Mouse (Mus musculus): ENCODE measurements around the gene Gm45618. TPM values are rescaled to one million over a fixed set of nuclear protein-coding genes. Genes with fewer than 3 reads are reported as not detected.
"Not testable (repeated sequence)": the region's sequence is repeated elsewhere in the genome, so short reads cannot be mapped to it uniquely, and the experiment has no call there.

Gm45618 gene
- total RNA-seq (2015) (not detected in 2 replicates), total RNA-seq (2017) (not detected in 2 replicates)

- ATAC-seq (ENCODE audit: poor library complexity, severe bottlenecking): not testable (repeated sequence)
Measured at GRCm38 (mm10) chr7:142120629-142121028, at the start of gene Gm45618. Gm45618 (minus strand) TSS chr7:142120729.

GRCm38 (mm10) chr7:142169836-142170235 is 49.3 kb upstream of the Gm45618 start:
- ATAC-seq (ENCODE audit: poor library complexity, severe bottlenecking): peak; percentile 60; the same call in 1 of the 2 replicates

- ATAC-seq (ENCODE audit: poor library complexity, severe bottlenecking): not testable (repeated sequence)
Measured at GRCm38 (mm10) chr7:142165639-142166038, 45.1 kb upstream of the Gm45618 start, which contains the start of gene Gm4553. Gm4553 (minus strand) TSS chr7:142165739.

GRCm38 (mm10) chr7:142159366-142159765 is 38.8 kb upstream of the Gm45618 start:
- ATAC-seq (ENCODE audit: poor library complexity, severe bottlenecking): no peak

- not testable (repeated sequence) for ATAC-seq (ENCODE audit: poor library complexity, severe bottlenecking)
Measured at GRCm38 (mm10) chr7:142157013-142157412, 36.5 kb upstream of the Gm45618 start, which contains the start of gene Gm29735. Gm29735 (minus strand) TSS chr7:142157113.

GRCm38 (mm10) chr7:142155308-142155707 is 34.8 kb upstream of the Gm45618 start:
- no peak for ATAC-seq (ENCODE audit: poor library complexity, severe bottlenecking)

GRCm38 (mm10) chr7:142152191-142152590 is 31.7 kb upstream of the Gm45618 start:
- ATAC-seq (ENCODE audit: poor library complexity, severe bottlenecking): no peak

GRCm38 (mm10) chr7:142148633-142149032 is 28.1 kb upstream of the Gm45618 start:
- ATAC-seq (ENCODE audit: poor library complexity, severe bottlenecking): no peak

GRCm38 (mm10) chr7:142146033-142146432 is 25.5 kb upstream of the Gm45618 start:
- peak; percentile 40; the same call in 1 of the 2 replicates for ATAC-seq (ENCODE audit: poor library complexity, severe bottlenecking)

- ATAC-seq (ENCODE audit: poor library complexity, severe bottlenecking): no peak
Measured at GRCm38 (mm10) chr7:142145413-142145940, 24.9 kb upstream of the Gm45618 start.

GRCm38 (mm10) chr7:142144507-142144906 is 24.0 kb upstream of the Gm45618 start, which contains the start of gene Gm45337:
Gm45337 (minus strand) TSS chr7:142144607.
- no peak for ATAC-seq (ENCODE audit: poor library complexity, severe bottlenecking)

GRCm38 (mm10) chr7:142143506-142144010 is 23.0 kb upstream of the Gm45618 start:
- ATAC-seq (ENCODE audit: poor library complexity, severe bottlenecking): not testable (repeated sequence)

GRCm38 (mm10) chr7:142140696-142141095 is 20.2 kb upstream of the Gm45618 start:
- ATAC-seq (ENCODE audit: poor library complexity, severe bottlenecking): no peak

- ATAC-seq (ENCODE audit: poor library complexity, severe bottlenecking): not testable (repeated sequence)
Measured at GRCm38 (mm10) chr7:142135934-142136333, 15.4 kb upstream of the Gm45618 start, which contains the start of gene Gm39115. Gm39115 (minus strand) TSS chr7:142136034.

- ATAC-seq (ENCODE audit: poor library complexity, severe bottlenecking): no peak
Measured at GRCm38 (mm10) chr7:142134206-142134995, 13.9 kb upstream of the Gm45618 start.

- ATAC-seq (ENCODE audit: poor library complexity, severe bottlenecking): no peak
Measured at GRCm38 (mm10) chr7:142128843-142129242, 8.3 kb upstream of the Gm45618 start.

- ATAC-seq (ENCODE audit: poor library complexity, severe bottlenecking): no peak
Measured at GRCm38 (mm10) chr7:142119632-142120031, 897 bp downstream of the Gm45618 start.

- no peak for ATAC-seq (ENCODE audit: poor library complexity, severe bottlenecking)
Measured at GRCm38 (mm10) chr7:142104747-142105146, 15.8 kb downstream of the Gm45618 start.

GRCm38 (mm10) chr7:142097776-142098175 is 22.8 kb downstream of the Gm45618 start:
- peak; percentile 89 for ATAC-seq (ENCODE audit: poor library complexity, severe bottlenecking)

- ATAC-seq (ENCODE audit: poor library complexity, severe bottlenecking): no peak
Measured at GRCm38 (mm10) chr7:142096701-142097100, 23.8 kb downstream of the Gm45618 start.

GRCm38 (mm10) chr7:142095183-142095931 is 25.2 kb downstream of the Gm45618 start, which contains the start of gene Dusp8:
Dusp8 (minus strand) TSS chr7:142095843.
- peak; percentile 65 for ATAC-seq (ENCODE audit: poor library complexity, severe bottlenecking)

Measured in megakaryocyte, adult 5-6 weeks (primary cell).